Mouse (Mus musculus): ENCODE data around the gene Dync1i2.

Gene Dync1i2

DNA sequence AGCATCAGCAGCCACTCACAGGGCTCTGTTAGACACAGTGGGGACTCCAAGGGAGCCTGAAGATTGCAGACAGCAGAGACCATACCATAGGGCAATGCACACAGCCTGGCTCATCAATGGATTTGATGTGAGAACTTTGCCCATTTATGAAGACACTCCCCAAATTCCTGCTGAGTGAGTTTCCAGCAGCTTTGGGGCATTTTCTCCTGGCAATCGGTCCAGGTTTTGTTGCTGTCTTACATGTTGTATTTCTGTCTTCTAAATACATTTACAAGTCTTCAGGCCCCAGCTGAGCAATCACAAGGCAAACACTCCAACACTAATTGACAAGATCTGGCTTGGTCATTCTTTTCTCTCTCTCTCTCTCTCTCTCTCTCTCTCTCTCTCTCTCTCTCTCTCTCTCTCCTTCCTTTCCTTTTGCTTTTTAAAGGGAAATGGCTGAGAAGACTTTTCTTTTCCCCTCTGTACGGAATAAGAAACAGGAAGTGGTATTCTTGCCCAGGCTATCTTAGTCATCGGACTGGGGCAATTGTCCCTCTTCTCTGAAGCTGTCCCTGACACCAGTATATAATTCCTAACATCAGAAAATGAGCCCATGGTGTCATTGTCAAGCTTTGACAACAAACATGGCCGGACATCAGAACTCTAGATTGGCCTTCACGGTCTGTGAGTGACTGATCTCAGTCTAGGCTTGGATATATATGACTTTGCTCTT, 2.3 kb upstream of the Dync1i2 start:
- no peak for DNase-seq

DNA sequence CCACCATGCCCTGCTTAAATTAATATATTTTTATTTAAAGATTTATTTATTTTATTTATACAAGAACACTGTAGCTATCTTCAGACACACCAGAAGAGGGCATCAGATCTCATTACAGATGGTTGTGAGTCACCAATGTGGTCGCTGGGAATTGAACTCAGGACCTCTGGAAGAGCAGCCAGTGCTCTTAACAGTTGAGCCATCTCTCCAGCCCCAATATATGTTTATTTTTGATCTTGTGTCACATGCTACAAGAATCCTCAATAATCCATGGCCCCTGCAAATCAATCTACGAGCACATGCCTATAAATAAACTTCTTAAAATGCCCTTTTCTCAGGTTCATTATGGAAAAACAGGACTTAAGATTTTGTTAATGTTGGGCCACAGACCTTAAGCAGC, 410 bp upstream of the Dync1i2 start:
- no peak for DNase-seq

DNA sequence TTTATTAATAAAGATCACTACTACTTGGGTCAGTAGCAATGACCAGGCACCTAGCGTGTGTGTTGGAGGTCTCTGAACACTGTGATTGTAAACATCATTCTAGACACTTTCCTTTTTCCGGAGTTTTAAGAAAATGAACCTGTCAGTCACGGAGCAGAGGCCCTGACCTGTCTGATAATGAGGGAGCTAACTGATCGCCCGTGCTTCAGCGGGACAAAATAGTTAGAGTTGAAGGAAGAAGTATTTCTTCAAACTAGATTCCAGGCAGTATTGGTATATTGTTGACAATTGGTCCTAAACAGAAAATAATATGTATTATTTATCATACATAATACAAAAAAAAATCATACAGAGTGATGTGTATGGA, 837 bp downstream of the Dync1i2 start:
- no peak for DNase-seq

DNA sequence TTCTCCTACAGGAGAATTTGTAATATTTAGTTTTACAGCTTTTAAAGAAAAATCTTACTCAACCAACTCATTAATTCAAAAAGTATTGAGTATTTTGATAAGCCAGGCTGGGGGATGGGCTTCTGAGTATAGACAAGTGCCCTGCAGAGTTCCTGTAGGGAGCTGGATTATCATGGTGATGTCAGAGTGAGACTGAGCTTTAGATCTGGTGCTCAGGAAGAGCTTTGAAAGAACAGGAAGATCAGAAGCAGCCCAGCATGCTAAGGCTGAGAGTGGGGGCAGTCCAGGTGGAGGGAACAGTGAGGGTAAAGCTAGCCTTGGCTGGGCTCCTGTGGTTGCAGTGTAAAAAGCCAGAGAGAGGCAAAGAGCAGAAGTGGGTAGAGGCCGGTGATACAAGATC, 9.5 kb downstream of the Dync1i2 start:
- peak in 1 of 2 experiments; percentile 14 for DNase-seq

DNA sequence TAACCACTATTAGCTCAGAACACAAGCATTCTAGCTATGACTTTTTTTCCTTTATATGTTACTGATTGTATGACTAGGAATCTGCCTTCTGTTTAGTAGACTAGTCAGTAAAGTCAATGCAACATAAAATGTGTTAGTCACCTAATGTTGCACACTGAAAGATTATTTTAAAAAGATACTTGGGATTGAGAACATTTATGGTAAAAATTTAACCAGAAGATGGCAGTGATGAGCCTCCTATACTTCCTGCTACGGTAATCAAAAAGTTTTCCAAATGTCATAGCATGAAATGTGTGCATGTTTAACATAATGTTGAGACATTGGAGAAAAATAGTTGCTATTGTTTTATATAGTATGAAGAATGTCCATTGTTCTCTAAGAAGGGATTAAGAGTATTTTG, 15.9 kb downstream of the Dync1i2 start:
- DNase-seq: no peak

DNA sequence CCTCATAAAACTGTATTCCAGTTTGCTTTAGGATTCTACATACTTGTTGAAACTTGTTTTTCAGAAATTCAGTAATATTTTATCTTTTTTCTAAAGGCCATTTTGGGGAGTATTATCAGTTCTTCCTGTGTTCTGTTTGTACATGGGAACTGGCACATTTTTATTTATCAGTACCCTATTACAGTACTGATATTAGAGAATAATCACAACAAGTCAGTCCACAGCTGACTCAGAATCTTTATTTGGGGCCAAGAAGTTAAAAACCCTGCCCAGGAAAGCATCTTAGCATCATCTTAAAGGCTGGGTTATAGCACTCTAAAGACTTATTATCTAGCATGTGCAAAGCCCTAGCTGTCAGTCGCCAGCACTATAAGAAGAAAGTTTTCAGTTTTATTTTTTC, 18.1 kb downstream of the Dync1i2 start:
- no peak for DNase-seq

DNA sequence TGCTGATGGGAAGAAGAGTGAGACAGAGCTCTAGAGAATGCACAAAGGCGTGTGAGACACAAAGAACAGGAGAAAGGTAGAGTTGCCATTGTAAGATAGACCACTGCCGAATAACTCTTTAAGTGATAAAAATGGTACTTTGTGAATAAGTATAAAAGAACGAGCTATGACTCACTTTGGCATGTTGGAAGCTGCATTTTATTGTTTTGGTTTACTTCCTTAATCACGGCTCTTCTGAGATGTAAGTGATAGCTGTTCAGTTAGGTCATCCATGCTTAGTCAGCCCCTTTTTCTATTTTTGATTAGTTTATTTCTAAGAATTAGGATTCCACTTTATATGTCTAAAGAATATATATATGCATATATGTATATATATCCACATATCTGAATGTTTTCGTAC, 20.4 kb downstream of the Dync1i2 start:
- DNase-seq: no peak

DNA sequence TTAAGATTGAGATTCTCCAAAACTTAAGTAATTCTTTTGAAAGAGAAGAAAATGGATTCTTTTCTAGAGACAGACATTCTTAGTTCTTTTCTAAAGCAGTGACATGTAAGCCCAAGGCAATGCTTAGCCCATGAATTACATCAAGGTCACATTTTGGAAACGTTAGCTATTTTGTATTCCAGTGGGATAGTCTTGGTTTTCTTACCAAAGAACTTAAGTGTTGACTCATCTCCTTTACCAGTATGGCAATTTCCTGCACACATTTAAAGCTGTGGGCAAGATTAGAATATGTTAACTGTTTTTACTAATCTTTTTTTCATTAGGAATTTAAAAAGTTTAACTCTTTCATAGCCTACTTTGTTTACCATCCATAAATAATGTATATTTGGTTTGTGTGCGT, 21.5 kb downstream of the Dync1i2 start:
- no peak for DNase-seq

DNA sequence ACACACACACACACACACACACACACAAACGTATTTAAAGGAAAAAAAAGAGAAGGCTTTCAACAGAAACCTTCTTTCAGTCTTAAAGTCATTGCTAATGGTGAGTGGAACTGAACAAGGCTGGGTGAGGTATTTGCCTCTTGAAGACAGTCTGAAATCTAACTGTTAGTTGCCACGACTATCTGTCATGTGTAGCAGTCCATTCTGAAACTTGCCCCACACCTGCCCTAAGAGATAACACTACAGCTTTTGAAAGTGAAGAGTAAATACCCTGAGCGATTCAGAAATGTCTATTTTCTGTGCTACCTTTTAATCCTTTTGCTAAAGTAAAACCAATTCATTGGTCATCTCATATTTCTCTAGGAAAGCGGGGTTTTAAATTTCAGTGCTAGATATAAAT, 23.9 kb downstream of the Dync1i2 start:
- no peak for DNase-seq

DNA sequence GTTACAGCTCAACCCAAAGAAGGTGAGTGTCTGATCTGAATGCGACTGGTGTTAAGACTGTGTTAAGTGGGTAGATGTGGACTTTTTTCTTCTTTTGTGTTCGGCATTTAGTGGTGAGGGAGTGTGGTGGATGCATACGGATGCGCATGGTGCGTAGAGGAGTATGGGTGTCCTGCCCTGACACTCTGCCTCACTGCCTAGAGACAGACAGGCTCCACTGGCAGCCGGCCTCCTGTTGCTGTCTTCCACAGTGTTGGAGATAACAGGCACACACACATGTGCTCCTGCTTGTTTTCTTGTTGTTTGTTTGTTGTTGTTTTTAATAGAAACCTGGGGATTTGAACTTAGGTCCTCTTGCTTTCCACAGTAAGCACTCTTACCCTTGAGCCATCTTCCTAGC, 24.5 kb downstream of the Dync1i2 start:
- no peak for DNase-seq

DNA sequence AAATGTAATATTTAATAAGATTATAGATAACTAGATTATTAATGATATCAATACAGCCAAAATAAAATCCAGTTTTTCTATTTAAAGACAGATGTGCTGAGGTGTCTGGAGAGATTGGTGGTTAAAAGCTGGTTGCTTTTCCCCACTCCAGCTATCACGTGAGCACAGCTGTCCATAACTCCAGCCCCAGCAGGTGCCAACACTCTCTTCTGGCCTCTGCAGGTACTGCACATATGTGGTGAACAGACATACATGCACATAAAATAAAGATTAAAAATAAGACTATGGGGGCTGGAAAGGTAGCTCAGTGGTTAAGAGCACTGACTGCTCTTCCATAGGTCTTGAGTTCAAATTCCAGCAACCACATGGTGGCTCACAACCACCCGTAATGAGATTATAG, 30.0 kb downstream of the Dync1i2 start:
- no peak for DNase-seq

DNA sequence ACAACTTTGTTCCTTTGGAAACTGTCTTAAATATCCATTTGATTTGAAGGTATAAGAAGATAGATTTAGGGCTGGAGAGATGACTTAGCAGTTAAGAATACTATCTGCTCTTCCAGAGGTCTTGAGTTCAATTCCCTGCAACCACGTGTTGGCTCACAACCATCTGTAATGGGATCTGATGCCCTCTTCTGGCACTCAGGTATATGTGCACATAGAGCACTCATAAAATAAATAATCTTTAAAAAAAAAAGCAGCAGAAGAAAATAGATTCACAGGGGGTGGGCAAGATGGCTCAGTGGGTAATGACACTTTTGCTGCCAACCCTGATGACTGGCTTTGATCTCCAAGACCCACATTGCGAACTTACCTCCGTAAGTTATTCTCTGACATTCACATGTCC, 30.7 kb downstream of the Dync1i2 start:
- DNase-seq: no peak

DNA sequence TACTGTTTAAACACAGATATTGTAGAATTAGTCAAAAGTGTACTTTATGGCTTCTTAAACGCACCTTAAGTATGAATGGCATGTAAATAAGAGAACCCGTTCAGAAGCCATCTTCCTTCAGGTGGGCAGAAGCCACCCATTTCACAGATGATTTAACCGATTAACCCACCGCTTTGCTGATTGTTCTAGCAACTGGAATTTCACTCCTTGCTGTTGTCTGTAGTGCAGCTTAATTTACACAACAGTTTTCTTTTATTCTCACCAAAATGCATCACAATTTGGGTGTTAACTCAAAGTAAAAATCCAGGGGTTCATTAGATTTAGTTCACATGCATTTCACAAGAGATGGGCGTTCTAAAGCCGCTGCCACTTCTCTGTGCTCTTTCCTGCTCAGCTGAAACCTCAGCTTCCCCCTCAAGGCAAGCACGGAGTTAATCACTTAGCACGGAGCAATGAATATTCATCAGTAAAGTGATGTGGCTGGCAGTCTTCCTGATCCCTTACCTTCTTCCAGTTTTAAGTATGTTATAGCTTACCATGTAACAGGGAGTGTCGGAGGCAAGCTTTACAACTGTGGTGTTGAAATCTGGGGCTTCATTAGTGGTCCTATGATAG, 31.7 kb downstream of the Dync1i2 start:
- DNase-seq: no peak

DNA sequence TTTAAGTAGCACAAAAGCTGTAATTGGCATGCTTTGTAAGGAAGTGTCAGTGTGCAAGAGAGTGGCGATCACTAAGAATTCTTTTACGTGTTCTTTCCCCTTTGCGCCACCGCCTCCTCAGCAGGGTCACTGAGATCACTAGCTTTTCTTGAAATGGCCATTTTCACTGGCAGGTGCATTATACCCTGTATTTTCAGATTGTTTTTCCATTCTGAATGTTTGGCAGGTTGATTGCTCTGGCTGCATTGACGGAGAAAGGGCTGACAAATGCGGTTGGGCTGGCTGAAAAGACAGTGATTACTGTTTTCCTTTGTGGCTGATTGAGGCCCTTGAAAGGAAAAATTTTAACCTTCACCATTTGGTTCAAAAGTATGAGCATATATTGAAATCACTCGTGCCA, 33.3 kb downstream of the Dync1i2 start:
- DNase-seq: no peak

DNA sequence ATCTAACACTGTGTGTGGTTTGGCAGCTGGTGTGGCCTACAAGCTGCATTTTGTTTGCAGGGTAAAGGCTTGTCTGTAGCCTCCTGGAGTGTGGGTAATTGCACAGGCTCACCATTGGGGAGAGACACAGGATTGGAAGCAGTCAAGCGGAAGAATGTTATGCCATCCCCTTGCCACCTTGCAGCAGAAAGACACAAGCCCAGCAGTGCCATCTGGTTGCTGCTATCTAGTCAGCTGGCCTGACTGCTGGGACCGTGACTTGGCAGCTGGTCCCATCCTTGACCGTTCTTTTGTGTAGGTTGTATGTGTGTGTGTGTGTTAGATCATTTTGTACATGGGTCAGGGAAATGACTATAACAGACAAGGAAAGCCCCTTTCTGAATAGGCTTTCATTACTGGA, 33.9 kb downstream of the Dync1i2 start:
- DNase-seq: no peak

DNA sequence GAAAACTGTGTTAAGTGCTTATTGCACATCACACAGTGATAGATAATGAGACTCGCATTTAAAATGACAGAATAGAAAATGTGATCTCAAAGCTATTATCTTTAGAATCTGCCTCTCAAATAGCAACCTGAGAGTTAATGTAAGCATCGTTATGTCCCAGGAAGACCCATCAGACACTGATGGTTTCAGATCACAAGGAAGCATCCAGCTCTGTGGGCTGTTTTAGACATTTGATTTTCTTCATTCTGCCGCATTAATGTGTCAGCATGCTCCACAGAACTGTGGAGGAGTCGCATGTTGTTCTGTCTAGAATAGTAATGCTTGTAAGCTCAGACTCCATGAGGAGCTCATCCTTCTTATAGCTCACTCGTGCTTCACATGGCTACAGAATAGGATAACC, 34.6 kb downstream of the Dync1i2 start:
- no peak for DNase-seq

DNA sequence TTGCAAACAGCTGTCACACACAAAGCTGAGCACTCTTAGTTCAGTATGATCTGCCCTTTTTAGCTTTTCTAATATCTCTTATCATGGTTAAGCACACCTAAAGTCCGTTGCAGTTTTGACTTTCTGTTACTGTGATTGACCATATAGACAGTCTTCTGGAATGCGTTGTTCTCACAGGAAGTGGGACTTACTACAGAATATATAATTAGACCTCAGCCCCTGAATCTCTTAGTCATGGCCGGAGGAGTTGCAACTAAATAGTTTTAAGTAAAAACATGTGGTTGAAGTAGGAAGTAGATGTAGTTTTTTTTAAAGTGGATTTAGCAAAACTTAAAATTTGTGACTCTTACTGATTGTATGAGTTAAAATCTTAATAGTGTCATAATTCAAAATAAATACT, 36.6 kb downstream of the Dync1i2 start:
- no peak for DNase-seq

DNA sequence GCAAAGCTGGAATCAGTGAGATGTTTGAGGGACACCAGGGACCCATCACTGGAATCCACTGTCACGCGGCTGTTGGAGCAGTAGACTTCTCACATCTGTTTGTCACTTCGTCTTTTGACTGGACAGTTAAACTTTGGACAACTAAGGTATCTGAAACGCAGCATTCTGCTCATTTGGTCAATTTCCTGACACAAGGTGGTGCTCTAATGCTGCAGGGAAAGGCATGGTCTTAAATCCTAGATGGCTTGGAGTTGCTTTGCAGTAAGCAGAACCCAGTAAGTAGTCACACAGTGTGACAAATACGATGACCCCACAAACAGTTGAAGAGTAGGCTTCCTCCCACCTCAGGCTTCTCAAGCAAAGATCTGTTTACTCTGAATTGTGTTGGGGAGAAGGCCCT, 39.3 kb downstream of the Dync1i2 start:
- no peak for DNase-seq

DNA sequence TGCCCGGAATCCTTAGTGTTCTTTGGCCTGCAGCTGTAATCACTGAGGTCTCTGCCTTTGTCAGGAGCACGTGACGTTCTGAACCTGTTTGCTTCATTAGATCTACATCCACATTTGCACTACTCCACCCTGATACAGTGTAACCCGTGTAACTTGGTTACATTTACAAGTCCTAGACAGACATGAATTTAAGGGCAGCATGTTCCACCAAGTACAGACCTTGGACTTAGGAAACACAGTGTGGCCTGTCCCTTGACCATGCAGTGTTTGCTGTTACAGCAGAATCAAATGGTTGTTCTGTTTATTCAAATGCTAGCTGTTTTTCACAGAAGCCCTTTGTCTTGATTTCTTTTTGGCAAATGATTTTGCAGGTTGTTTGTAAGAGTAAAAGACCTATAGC, 43.3 kb downstream of the Dync1i2 start:
- no peak for DNase-seq

DNA sequence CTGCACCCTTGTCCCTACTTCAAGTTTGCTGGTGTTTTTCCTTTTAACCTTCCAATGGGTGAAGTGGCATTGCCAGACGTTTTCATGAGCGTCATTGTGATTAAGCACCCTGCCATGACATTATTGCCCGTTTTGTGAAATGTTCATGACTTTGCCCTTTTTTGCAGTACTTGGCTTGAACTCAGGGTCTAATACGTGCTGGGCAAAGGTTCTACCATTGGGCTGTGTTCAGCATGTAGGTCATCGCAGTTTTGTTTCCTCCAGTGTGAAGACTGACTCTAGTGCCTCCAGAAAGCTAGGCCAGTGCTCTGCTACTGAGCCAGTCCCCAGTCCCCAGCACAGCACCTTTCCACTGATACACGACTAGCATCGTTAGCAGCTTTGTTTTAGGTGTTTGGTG, 45.1 kb downstream of the Dync1i2 start:
- no peak for DNase-seq

DNA sequence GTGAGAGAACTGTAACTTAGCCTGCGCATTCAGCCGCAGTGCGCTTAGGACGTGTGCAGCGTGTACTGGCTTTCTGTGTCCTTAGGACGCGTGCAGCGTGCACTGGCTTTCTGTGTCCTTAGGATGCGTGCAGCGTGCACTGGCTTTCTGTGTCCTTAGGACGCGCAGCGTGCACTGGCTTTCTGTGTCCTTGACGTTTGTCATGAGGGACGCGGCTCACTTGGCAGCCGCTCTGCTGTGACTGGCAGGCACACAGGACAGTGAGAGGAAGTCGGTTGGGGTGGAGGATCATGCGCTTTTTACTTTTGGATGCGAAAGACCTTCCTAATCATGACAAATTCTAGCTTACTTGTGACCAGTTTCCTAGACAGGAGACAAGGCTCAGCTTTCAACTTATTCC, 53.1 kb downstream of the Dync1i2 start:
- no peak for DNase-seq

DNA sequence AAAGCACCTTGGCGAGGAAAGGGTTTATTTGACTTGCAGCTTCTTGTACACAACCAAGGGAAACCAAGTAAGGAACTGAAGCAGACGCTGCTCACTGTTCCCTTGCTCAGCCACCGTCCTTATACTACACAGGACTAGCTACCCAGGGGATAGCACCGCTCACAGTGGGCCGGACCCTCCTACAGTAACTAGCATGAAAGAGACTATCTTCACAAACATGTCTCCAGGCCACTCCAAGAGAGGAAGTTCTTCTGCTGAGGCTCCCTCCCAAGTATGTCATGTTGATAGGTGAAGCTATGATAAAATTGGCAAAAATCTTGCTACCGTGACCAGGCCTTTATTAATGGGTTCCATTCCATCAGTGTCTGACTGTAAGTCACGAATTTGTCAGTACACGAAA, 57.2 kb downstream of the Dync1i2 start:
- no peak for DNase-seq

DNA sequence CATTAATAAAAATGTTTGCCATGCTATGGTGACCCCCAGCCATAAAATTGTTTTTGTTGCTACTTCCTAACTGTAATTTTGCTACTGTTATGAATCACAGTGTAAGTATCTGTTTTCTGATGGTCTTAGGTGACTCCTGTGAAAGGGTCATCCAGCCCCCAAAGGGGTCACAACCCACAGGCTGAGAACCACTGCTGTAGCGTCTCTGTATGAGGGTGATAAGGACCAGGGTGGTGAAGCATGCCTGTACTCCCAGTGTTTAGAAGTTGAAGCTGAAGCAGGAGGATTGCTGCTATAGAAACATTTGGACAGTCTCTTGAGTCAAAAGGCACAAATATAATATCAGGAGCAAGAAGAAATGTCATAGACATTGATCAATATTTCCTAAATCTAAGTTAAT, 57.8 kb downstream of the Dync1i2 start:
- DNase-seq: no peak

DNA sequence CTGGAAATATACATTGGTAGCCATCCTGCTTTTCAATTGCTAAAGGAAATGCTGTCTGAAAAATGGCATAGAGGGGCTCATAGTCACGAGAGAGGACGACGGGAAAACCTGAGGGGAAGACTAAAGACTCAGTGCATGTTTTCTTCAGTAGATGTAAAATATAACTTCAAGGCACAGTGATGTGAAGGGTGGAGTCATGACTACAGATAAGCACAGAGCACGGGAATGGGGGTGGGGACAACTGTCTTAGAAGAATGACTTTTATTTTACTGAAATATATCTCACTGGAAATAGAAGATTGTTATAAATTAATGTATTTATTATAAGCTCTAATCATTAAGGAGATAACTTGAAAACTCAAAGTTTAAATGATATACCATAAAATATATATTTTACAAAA, 58.6 kb downstream of the Dync1i2 start:
- DNase-seq: no peak

DNA sequence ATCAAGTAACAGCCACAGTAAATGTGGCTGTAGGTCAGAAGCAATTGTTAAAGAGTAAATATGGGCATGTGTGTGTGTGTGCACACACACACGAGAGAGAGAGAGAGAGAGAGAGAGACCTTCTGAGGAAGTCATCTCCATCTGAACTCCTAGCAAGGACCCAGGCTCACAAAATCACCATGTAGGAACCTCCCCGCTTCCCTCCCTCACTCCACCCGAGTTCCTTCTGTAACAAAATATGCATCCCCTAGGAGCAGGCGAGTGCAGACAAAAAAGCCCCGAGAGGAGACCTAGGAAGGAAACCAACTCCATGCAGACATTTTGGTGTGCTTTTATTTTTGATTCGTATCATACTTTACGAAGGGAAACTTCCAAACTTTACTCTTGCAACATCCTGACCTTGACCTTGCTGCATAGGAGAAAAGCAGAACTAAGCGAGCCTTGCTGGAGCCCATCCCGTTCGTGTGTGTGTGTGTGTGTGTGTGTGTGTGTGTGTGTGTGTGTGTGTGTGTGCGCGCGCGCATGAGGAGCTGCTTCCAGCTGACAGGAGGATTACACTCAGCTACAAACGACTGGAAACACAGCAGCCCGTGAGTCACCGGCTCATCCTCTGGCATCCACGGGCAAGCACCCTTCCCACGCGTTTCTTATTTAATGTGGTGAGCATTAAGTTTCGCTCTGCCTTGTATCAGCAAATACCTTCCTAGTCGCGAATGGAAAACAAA, 62.6 kb downstream of the Dync1i2 start:
- DNase-seq: no peak

Measured in thymus, adult 18-20 months (tissue).